Mouse (Mus musculus): Measurements from ENCODE around the gene Bcl2l13.

GRCm38 (mm10) chr6:120903450-120903912 is 67.5 kb downstream of the Bcl2l13 start:
- TF ChIP-seq CTCF (IDR thresholded peaks at IDR 0.05; ENCODE audit: insufficient read depth, low read depth, low read length) (no peak), POLR2A (IDR thresholded peaks at IDR 0.05; ENCODE audit: insufficient read depth, low read depth, low read length) (no peak)

Measured in olfactory bulb, adult 2 months (tissue).